Mouse (Mus musculus): Measurements from ENCODE around the gene Rerg. TPM values are rescaled to one million over a fixed set of nuclear protein-coding genes. Genes with fewer than 3 reads are reported as not detected.
A peak's percentile ranks its signal among the peaks of the same experiment; 100 is the strongest.

The Rerg gene
- polyA plus RNA-seq, 1 experiment from 2014 or later, result 15.5 TPM

DNA sequence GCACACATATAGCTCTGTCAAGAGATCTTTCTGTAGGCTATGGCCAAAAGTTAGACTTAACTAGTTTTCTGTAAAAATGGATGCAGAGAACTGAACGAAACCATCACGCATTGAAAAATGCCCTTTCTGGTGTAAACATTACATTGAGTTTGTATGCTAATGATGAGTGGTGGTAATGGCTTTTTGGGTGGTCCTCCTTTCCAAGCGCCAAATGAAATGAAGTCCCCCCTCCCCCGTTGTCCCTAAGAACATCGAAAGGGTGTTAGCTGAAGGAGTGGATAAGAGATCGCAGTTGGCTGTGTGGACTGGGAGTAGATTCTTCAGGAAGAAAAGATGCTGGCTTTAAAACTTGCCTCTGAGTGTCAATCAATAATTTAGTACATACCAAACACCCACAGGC is 20.3 kb upstream of the Rerg start:
- Histone ChIP-seq H3K4me1 (no peaks in the 10 kb centered on the region; the same call in 1 of the 2 replicates), H3K9me3 (replicated peaks) (no peaks in the 10 kb centered on the region), H3K36me3 (no peaks in the 10 kb centered on the region), H3K27me3 (0 out of 2 replicates have a peak, but pooled peaks cover 2% of the 10 kb centered on the region), H3K4me2 (no peak overlapping the region), H3K27ac (no peak overlapping the region), H3K4me3 (replicated peaks) (no peak overlapping the region), H3K9ac (no peak overlapping the region)
- 87% methylated on average over 6 of the region's 6 CpGs for WGBS
- ATAC-seq (replicated peaks; ENCODE audit: low FRiP score), result no peak

DNA sequence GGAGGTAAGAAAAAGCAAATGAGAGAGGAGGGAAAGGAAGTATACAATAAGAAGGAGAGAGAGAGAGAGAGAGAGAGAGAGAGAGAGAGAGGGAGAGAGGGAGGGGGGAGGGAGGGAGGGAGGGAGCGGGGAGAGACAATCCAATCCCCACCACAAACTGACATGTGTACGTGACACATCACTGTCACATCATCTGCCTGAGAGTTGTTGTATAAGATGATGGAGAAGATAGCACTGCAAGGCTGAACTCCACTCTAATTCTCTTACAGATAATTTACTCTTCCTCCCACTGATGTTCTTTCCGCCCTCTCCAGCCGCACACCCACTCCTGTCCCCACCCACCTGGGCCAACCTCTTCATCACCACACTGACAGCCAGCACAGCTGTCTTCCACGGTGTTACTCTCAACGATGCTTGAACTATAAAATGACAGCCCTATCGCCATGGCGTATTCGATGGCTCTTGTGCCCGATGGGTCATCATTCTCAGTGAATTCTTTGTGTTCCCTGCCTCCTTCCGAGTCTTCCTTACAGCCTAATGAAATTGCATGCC is 18.2 kb upstream of the Rerg start:
- Histone ChIP-seq H3K4me3 (replicated peaks) (no peak overlapping the region), H3K9ac (no peak overlapping the region), H3K4me1 (no peaks in the 10 kb centered on the region; the same call in 1 of the 2 replicates), H3K27ac (no peak overlapping the region), H3K36me3 (no peaks in the 10 kb centered on the region), H3K4me2 (no peak overlapping the region), H3K9me3 (replicated peaks) (no peaks in the 10 kb centered on the region), H3K27me3 (0 out of 2 replicates have a peak, but pooled peaks cover under 1% of the 10 kb centered on the region)
- ATAC-seq (replicated peaks; ENCODE audit: low FRiP score), result 0 out of 2 replicates have a peak, but pooled peaks have one; percentile 36
- 28% methylated on average over 11 of the region's 11 CpGs for WGBS

DNA sequence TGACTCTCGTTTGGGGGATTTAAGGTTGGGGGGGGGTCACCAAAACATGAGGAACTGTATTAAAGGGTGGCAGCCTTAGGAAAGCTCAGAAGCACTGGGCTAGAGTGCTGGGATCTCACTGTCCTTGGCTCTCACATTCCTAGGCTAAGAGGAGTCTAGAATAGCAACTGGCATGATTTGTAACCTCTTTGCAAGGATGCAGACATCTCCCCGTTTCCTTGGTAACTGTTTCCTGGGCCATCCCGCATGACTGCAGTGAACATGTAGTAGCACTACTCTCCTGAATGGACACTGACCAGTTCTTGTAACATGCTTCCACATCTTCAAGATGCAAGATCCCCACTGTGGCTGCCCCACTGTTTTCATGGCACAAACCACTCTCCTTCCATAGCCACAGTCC is 17.1 kb upstream of the Rerg start:
- no peak for ATAC-seq (replicated peaks; ENCODE audit: low FRiP score)
- Histone ChIP-seq H3K27ac (no peak overlapping the region), H3K4me2 (no peak overlapping the region), H3K4me3 (replicated peaks) (no peak overlapping the region), H3K27me3 (no peaks in the 10 kb centered on the region), H3K4me1 (no peaks in the 10 kb centered on the region; the same call in 1 of the 2 replicates), H3K36me3 (no peaks in the 10 kb centered on the region), H3K9me3 (replicated peaks) (no peaks in the 10 kb centered on the region), H3K9ac (no peak overlapping the region)
- WGBS, result 66% methylated on average over 3 of the region's 3 CpGs

DNA sequence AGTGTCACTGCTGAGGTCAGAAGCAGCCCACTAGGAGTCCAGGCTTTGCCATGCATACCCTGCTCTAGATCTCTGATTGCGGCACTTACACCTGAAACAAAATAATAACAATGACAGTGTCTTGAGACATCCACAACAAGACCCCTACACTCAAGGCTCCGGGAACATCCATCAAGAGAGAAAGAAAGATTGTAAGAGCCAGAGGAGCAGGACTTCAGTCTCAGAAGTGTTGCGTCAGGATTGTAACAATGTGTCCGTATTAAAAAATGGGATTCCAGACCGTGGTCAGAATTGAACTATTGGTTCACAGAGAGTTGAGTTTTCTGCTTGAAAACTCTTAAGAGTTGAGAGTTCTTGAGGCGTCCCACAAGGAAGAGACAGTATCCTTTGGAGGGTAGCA is 10.3 kb upstream of the Rerg start:
- H3K4me3 ChIP-seq (replicated peaks), result no peak overlapping the region
- no peak overlapping the region for H3K4me2 ChIP-seq
- H3K27me3 ChIP-seq, result 0 out of 2 replicates have a peak, but pooled peaks cover 4% of the 10 kb centered on the region
- no peak overlapping the region for H3K9ac ChIP-seq
- no peak overlapping the region for H3K27ac ChIP-seq
- no peak for ATAC-seq (replicated peaks; ENCODE audit: low FRiP score)
- H3K9me3 ChIP-seq (replicated peaks), result no peaks in the 10 kb centered on the region
- H3K36me3 ChIP-seq, result no peaks in the 10 kb centered on the region
- 56% methylated on average over 6 of the region's 6 CpGs for WGBS
- H3K4me1 ChIP-seq, result peaks cover 14% of the 10 kb centered on the region

DNA sequence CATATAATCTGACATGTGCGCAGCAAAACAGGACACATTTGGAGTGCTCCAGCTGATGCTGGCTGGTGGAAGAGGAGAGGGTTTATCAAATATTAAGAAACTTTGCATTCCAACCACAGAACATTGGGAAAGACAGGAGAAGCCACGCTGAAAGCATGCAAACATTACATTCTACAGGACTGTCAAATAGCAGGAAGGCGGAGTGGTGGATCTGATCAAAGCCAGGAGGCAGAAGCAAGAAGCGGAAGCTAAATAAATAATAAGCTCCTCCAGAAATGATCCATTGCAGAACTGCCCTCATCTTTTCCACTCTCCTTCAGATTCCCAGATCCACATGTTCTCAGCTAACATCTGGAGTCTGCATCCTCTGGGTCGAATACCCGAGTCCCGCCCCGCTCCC is 9.8 kb upstream of the Rerg start:
- Histone ChIP-seq H3K4me3 (replicated peaks) (no peak overlapping the region), H3K9ac (no peak overlapping the region), H3K27me3 (0 out of 2 replicates have a peak, but pooled peaks cover 4% of the 10 kb centered on the region), H3K36me3 (no peaks in the 10 kb centered on the region), H3K4me1 (peaks cover 14% of the 10 kb centered on the region), H3K4me2 (no peak overlapping the region), H3K27ac (no peak overlapping the region), H3K9me3 (replicated peaks) (no peaks in the 10 kb centered on the region)
- ATAC-seq (replicated peaks; ENCODE audit: low FRiP score), result no peak
- 28% methylated on average over 8 of the region's 8 CpGs for WGBS

DNA sequence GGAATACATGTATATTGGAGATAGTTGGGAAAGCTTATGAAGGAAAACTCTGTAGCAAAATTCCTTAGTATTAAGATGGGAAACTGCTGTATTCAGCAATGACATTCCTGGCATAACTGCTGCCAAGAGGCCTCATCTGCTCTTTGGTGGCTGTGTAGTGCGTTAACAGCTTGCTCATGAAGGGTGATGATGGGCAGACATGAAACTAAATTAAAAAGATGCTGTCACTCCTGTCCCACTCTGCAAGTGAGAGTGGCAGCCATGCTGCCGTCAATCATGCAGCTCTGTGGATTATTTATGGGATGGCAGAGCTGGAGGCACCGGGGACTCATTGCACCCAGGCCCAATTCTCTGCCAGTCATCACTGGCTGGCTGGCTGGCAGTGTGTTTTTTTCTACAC is 8.7 kb upstream of the Rerg start:
- 54% methylated on average over 3 of the region's 3 CpGs for WGBS
- Histone ChIP-seq H3K4me3 (replicated peaks) (no peak overlapping the region), H3K9me3 (replicated peaks) (no peaks in the 10 kb centered on the region), H3K27me3 (0 out of 2 replicates have a peak, but pooled peaks cover 4% of the 10 kb centered on the region), H3K4me2 (no peak overlapping the region), H3K36me3 (no peaks in the 10 kb centered on the region), H3K4me1 (peaks cover 14% of the 10 kb centered on the region), H3K9ac (no peak overlapping the region), H3K27ac (no peak overlapping the region)
- ATAC-seq (replicated peaks; ENCODE audit: low FRiP score), result no peak

DNA sequence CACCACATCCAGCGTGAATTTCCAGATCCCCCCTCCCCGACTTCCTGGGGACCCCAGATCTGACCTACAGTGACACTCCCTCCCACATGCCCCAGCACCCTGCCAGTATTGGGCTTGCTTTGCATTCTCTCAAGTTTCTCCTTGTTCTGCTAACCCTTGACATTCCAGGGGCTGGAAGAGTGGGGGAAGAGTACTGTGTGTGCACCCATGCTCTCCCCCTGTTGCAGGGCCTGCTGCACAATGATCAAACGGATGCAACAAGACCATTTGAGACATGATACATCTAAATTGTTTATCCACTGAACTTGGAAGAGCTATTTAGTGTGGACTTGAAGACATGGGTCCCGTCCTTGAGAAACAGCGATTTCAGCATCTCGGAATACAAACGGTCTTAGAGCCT is 349 bp upstream of the Rerg start:
- ATAC-seq (replicated peaks; ENCODE audit: low FRiP score), result no peak
- Histone ChIP-seq H3K27me3 (peaks cover 8% of the 10 kb centered on the region; the same call in 1 of the 2 replicates), H3K4me2 (no peak overlapping the region), H3K4me1 (peaks cover 31% of the 10 kb centered on the region), H3K27ac (no peak overlapping the region), H3K9ac (no peak overlapping the region), H3K36me3 (no peaks in the 10 kb centered on the region), H3K4me3 (replicated peaks) (no peak overlapping the region), H3K9me3 (replicated peaks) (no peaks in the 10 kb centered on the region)
- WGBS, result 36% methylated on average over 7 of the region's 7 CpGs

DNA sequence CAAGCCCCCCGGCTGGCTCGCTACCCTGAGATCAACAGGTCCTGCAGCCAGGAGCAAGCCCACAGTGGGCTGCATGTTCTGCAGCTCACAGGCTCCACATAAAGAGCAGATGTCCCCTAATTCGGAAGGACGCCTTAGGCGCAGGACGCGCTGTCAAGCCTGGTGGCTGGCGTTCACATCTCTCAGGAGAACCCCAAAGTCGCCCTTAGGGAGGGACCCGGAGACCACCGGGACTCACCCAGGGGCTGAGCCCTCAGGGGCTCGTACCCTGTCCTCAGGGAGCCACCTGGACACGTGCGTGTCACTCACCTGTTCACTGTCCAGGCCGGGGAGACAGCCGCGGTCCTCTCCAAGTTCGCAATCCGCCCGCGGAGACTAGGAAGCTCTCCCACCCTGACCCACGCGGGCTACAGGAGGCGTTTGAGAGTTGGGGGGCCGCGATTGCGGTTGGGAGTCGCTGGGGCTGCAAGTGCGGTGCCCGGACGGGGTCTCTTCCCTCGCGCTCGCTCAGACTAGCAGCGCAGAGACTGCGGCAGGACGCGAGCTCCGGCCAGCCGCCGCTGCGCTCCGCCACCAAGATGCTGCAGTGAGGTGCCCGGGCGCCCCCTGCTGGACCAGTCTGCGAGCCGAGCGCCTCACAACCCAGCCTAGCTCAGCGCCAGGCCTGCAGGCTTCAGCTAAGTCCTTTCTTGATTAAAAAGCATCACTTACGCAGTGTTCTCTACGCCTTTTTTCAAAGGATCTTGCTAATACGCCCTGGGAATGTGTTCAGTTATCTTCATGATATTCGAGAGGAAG is 927 bp downstream of the Rerg start:
- Histone ChIP-seq H3K36me3 (no peaks in the 10 kb centered on the region), H3K4me1 (peaks cover 31% of the 10 kb centered on the region), H3K9ac (peak overlapping the region; percentile 58), H3K27me3 (peaks cover 8% of the 10 kb centered on the region; the same call in 1 of the 2 replicates), H3K27ac (peak overlapping the region; percentile 63; the same call in 1 of the 2 replicates), H3K4me3 (replicated peaks) (peak overlapping the region; percentile 61), H3K9me3 (replicated peaks) (no peaks in the 10 kb centered on the region), H3K4me2 (peak overlapping the region; percentile 97)
- 1% methylated on average over 53 of the region's 53 CpGs for whole genome bisulfite sequencing
- ATAC-seq (replicated peaks; ENCODE audit: low FRiP score), result peak; percentile 92

DNA sequence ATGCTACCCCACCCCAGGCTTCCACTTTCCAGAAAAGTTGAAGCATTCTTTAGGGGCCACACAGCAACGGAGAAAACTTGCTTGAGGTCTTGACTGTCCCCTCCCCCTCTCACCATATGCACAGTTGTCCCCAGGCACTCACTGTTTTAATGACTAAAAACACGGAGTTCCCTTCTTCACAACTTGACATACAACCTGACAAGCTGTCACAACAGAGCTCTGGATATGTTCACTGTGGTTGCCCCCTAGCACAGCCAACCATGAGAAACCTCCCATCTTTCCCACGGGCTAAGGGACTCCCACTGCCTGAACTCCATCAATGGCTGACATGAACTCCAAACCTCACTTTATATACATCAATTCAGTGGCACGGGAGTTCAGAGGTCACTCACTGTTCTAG is 3.5 kb downstream of the Rerg start:
- Histone ChIP-seq H3K4me2 (no peak overlapping the region), H3K4me1 (peaks cover 31% of the 10 kb centered on the region), H3K9ac (no peak overlapping the region), H3K4me3 (replicated peaks) (no peak overlapping the region), H3K9me3 (replicated peaks) (no peaks in the 10 kb centered on the region), H3K27ac (no peak overlapping the region), H3K36me3 (no peaks in the 10 kb centered on the region), H3K27me3 (peaks cover 8% of the 10 kb centered on the region; the same call in 1 of the 2 replicates)
- ATAC-seq (replicated peaks; ENCODE audit: low FRiP score), result no peak; the same call in 1 of the 2 replicates
- WGBS, result 17% methylated on average over 4 of the region's 4 CpGs

DNA sequence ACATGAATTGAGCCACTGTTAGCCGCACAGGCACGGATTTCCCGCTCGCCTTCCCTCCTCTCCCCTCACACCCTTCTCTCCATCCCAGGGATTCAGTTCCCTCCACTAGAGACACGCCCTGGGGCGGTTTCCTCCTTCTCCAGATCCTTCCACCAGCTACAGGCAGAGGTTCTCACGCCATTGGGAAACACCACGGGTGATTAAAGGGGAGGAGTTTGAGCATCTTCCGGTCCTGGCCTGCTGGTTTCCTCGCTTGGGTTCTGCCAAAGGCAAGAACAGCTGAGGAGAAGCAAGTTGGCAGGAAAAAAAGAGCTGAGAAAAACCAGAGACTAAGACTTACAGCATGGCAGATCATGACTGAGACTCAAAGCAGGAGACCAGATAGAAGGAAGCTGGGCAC is 6.7 kb downstream of the Rerg start:
- Histone ChIP-seq H3K4me3 (replicated peaks) (no peak overlapping the region), H3K27ac (no peak overlapping the region), H3K36me3 (no peaks in the 10 kb centered on the region), H3K4me1 (peaks cover 23% of the 10 kb centered on the region), H3K9ac (no peak overlapping the region), H3K4me2 (no peak overlapping the region), H3K27me3 (no peaks in the 10 kb centered on the region), H3K9me3 (replicated peaks) (no peaks in the 10 kb centered on the region)
- 71% methylated on average over 10 of the region's 10 CpGs for WGBS
- ATAC-seq (replicated peaks; ENCODE audit: low FRiP score), result no peak

DNA sequence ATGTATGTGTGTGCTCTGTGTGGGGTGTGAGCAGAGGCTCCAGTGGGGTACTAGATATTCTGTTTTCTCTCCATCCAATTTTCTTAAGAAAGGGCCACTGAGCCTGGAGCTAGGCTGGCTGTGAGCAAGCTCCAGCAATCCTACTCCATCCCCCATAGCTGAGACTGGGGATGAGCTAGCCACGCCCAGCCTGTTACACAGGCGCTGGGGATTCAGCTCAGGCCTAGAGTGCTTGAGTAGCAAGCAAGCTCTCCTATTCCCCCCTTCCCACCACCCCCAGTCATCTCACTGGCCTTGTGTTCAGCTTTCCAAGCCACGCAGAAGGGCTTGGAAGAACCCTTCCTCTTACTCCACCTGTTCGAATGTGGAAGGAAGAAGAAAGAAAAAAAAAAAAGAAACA is 7.2 kb downstream of the Rerg start:
- Histone ChIP-seq H3K9ac (no peak overlapping the region), H3K36me3 (no peaks in the 10 kb centered on the region), H3K4me2 (no peak overlapping the region), H3K4me1 (peaks cover 18% of the 10 kb centered on the region), H3K4me3 (replicated peaks) (no peak overlapping the region), H3K27ac (no peak overlapping the region), H3K27me3 (no peaks in the 10 kb centered on the region), H3K9me3 (replicated peaks) (no peaks in the 10 kb centered on the region)
- 86% methylated on average over 4 of the region's 4 CpGs for WGBS
- ATAC-seq (replicated peaks; ENCODE audit: low FRiP score), result no peak

DNA sequence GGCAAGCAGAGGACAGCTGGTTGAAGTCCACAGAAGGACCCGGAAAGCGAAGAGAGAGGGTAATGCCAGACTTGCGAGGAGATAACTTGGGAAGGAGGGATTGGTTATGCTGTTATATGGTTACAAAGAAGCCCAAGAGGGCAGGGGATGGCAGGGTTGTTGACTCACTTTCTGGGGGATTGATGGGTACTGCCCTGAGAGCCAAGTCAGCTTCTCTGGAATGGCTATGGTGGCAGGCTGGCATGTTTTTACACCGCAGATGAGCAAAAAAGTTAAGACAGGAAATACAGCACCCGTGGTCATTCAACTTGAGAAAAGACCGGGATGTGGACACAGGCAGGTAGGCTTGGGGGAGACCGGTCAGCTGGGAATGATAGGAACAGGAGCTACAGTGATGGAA is 7.8 kb downstream of the Rerg start:
- H3K4me3 ChIP-seq (replicated peaks), result no peak overlapping the region
- ATAC-seq (replicated peaks; ENCODE audit: low FRiP score), result no peak
- H3K9me3 ChIP-seq (replicated peaks), result no peaks in the 10 kb centered on the region
- H3K27me3 ChIP-seq, result no peaks in the 10 kb centered on the region
- no peak overlapping the region for H3K9ac ChIP-seq
- H3K4me2 ChIP-seq, result no peak overlapping the region
- WGBS, result 92% methylated on average over 7 of the region's 7 CpGs
- H3K27ac ChIP-seq, result no peak overlapping the region
- peaks cover 17% of the 10 kb centered on the region; the same call in 1 of the 2 replicates for H3K4me1 ChIP-seq
- no peaks in the 10 kb centered on the region for H3K36me3 ChIP-seq

Measured in kidney, embryonic 15.5 days (tissue).